Mouse (Mus musculus): ENCODE data around the gene Zbtb7a.

Gene Zbtb7a

DNA sequence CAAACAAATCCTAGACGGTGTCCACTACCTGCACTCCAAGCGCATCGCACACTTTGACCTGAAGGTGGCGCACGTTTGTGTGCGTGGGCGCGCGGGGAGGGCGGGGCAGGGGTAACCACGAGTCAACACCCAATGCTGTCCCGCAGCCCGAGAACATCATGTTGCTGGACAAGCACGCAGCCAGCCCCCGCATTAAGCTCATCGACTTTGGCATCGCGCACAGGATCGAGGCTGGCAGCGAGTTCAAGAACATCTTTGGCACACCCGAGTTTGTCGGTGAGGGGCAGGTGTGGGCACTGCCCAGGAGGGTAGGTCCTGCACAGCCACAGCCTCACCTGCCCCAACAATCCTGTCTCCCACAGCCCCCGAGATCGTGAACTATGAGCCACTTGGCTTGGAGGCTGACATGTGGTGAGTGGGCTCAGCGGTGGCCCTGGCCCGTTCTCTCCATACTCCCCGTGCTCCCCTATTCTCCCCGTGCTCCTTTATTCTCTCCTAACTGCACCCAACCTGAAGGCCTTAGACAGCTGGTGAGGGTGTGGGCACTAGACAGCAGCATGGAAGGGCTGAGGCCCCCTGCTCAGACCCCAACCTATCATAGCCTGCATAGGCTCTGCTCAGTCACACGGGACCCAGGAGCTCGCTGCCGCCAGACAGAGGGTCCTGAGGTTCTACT lies 55.4 kb downstream of the Zbtb7a start:
- no peak for DNase-seq (ENCODE audit: low read depth, low spot score)

DNA sequence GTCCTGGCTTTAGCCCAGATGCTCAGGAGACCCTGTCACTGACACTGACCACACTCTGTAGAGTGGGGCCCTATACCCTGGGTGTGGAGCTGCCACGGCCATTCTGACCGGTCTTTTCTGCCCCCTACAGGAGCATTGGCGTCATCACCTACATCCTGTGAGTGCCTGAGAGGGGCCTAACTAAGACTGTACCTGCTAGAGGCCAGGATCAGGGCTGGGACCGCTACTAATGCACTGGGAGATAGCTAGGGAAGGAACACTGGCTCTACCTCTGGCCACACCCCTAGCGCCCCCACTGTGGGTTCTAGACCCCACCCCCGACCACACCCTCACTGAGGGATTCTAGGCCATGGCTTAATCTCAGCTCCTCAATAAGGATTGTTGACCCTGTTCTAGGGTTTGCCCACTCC lies 55.9 kb downstream of the Zbtb7a start:
- DNase-seq (ENCODE audit: low read depth, low spot score): no peak

DNA sequence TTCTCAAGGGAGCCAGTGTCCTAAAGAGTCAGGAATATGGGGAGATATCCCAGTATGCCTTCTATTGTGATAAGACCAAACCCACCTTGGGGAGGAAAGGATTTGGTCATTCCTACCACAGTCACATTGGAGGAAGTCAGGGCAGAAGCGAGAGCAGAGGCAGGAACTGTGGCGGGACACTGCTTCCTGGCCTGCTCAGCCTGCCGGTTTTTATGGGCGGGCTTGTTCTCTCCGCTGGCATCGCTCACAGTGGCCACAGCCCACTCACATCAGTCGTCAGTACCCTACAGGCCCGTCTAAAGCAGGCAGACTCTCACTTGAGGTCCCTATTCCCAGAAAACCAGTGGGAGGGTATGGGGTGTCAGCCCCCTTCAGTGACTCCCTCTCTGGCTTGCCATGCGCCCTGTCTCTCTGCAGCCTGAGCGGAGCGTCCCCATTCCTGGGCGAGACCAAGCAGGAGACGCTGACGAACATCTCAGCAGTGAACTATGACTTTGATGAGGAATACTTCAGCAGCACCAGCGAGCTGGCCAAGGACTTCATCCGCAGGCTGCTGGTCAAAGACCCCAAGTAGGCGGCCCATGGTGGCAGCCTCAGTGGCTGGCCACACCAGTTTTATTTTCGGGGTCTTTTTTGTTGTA lies 56.4 kb downstream of the Zbtb7a start:
- DNase-seq (ENCODE audit: low read depth, low spot score): no peak

DNA sequence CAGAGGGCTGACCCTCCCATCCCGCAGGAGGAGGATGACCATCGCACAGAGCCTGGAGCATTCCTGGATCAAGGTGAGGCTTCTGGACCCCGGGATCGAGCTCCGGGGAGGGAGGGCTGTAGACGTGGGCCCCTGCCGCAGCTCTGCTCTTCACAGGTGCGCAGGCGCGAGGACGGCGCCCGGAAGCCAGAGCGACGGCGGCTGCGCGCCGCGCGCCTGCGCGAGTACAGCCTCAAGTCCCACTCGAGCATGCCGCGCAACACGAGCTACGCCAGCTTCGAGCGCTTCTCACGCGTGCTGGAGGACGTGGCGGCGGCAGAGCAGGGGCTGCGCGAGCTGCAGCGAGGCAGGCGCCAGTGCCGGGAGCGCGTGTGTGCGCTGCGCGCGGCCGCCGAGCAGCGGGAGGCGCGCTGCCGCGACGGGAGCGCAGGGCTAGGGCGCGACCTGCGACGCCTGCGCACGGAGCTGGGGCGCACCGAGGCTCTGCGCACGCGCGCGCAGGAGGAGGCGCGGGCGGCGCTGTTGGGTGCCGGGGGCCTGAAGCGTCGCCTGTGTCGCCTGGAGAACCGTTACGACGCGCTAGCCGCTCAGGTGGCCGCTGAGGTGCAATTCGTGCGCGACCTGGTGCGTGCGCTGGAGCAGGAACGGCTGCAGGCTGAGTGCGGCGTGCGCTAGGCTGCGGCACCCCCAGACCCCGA lies 57.4 kb downstream of the Zbtb7a start:
- DNase-seq (ENCODE audit: low read depth, low spot score): no peak

DNA sequence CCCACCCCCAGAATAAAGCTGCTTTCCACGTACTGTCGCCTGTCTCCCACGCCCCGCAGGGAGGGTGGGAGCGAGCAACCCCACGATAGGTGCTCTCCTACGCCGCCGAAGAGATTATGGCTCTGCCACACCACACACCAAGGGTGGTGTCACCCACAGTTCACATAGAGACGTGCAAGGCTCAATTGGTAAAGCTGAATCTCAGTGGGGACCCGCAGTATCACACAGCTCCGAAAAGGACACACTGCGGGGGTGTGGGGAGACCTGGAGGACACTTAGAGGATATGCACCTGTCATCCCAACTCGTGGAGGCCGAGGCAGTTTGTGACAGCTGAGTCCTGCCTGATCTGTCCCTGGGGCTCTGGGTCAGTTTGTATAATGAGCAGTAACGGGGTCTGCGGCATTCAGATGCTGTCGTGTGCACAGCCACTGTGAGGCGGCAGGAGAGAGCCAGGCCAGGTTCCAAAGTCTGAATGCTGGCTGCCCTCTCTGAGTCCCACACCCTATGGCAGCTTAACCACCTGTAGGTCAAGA lies 58.0 kb downstream of the Zbtb7a start:
- no peak for DNase-seq (ENCODE audit: low read depth, low spot score)

DNA sequence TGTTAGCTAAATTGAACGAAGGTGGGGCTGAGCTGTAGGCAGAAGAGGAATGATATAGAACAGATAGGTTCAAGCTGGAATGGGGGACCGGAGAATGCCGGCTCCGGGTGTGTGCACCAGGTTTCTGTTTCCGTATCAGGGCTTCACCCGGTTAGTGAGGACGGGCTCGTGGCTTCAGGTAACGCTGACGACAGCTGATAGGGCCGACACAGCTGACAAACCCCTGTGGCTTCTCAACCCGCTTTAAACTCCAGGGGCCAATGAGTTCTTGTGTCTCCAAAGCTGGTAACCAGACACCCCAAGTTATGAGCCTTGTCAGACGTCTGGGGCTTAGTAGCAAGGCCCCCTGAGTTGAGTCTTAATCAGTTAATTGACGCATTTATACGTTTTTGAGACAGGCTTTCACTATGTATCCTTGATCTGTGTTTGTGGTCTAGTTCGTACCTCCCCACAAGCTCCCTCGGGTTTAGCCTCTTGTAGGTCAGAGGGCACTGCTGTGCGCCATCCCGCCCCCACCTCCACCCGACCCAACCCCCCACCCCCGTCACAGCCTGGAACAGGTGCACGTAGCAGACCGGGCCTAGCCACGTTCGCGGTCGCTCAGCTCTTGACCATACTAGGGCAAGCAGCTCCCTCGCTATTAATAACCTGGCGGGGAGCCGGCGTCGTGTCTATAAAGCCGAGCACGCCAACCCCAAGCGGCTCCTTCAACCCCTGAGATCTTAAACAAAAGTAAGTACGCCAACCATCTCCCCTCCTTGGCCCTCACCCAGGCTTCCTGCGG lies 59.2 kb downstream of the Zbtb7a start:
- no peak for DNase-seq (ENCODE audit: low read depth, low spot score)

DNA sequence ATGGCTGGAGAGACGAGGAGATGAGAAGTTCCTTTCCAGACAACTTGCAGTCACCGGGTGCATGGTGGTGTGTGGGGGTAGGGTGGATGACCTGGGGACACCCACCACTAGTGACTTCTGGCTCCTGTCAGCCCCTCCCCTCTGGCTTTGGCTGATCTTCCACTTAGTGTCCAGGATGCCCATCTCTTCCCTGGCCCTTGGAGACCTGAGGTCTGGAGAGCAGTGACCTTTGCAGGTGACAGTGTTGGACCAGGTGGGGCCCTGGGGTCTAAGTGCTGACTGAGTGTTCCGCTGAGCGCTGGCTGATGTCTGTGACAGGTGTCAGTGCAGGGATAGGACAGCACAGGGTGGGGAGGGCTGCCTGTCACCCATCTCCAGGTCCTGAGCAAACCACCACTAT lies 60.3 kb downstream of the Zbtb7a start:
- no peak for DNase-seq (ENCODE audit: low read depth, low spot score)

DNA sequence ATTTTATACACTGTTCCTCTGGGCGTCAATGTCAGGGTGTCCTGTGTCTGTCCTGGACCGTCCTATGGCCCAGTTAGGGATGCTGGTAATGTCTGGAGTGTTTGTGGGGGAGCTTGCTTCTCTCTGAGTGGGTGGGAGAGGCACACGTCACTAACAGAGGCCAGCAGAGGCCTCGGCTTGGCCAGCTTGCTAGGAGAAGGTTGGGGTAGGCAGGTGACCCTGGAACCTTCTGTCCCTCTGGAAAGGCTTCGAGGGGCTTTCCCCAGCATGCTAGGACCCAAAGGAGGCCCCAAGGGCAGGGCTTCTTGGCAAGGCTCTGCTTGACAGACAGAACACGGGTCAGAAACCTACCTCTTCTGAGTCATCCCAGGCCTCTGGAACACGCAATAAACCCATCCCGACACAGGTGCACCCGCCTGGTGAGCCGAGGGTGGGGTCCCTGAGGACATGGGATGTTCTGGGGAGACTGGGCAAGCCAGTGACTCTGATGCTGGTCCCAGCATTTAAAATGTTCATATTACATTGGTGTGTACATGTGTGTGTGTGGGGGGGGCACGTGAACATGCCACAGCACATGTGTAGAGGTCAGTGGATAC lies 61.5 kb downstream of the Zbtb7a start:
- no peak for DNase-seq (ENCODE audit: low read depth, low spot score)

DNA sequence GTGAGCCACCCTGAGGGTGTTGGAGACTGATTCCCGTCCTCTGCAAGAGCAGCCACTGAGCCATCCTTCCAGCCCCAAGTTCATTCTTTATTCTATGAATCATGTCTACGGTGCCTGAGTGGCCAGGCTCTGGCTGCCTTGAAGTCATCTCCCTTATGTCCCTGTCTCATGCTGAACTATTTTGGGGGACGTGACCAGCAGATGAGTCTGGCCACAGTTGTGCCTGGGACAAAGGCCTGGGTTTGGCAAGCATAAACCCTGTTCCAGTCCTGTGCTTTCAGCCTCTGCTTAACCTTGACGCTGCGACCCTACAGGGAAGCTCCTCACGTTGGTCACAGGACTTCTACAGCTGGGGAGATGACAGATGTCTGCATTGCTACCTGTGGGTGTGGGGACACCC lies 62.3 kb downstream of the Zbtb7a start:
- no peak for DNase-seq (ENCODE audit: low read depth, low spot score)

DNA sequence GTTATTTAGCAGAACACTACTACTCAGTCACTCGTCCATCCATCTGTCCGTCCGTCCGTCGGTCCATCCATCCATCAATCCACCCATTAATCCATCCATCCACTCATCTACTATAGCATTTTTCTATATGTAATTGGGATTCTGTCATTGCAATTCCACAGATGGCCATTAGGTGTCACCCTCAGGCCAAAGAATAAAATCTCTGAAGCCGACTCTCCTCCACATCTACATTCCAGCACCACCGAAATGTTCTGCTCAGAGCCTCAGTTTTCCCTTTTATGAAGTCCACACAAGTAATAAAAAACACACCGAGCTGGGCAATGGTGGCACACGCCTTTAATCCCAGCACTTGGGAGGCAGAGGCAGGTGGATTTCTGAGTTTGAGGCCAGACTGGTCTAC lies 63.2 kb downstream of the Zbtb7a start:
- DNase-seq (ENCODE audit: low read depth, low spot score): no peak

DNA sequence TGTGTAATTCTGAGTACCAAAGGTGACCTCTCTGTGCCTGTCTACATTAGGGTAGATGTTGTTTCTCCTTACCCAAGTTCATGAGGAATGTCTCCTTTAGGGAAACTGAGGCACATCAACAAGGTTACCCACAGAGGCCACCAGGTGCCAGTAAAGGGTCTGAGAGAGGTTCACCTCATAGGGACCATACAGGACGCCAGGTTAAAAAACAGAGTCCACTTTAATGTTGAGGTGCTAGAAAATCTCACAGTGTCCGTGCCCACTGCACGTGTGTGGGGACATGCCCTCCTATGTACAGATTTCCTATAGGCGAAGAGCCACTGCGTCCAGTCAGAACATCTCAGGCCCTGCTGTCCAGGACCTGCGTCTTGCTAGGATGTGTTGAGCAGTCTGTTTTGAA lies 64.0 kb downstream of the Zbtb7a start:
- DNase-seq (ENCODE audit: low read depth, low spot score): no peak

DNA sequence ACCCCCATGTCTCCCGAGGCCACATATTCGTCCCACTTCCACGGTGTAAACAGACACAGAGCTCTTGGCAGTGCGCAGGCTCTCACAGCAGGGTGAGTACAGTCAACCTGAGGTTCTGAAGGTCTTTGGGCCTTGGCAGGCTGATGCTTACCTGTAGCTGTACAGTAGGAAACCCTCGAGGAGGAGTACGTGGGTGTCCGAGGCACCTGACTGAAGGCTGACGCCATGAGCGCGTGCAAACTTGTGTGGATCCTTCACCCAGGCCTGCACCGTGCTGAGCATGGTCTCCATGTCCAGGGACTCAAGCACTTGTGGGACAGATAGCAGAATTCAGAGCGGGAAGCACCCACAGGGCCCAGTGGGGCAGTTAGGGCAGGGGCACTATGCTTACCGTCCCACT lies 65.1 kb downstream of the Zbtb7a start:
- DNase-seq (ENCODE audit: low read depth, low spot score): no peak

DNA sequence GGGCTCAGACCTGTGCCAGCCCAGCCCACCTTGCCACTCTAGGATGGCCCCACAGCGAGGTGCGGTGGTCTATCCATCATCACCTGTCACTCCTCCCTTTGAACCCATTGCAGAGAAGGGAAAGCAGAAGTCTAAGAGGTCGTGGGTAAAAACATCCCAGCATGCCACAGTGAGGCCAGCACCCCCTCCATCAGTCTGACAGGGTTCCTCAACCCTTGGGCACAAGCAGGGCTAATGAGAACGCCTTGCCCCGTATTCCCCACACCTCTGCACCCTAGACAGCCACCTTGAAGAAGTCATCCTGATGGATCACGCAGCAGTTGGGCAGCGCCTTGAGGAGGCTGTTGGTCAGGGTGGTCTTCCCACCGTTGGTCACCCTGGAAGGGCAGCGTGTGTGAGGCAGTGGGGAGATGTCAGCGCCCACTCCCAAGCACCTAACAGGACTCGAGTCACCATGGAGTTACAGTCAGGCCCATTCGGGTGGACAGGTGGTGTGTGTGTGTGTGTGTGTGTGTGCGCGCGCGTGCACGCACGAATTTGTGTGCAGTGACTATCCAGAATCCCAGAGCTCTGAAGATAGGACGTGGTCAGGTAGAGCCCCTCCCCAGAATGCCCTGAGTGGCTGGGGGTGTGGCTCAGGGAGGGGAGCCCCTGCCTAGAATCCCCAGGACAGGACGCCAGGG lies 65.7 kb downstream of the Zbtb7a start:
- DNase-seq (ENCODE audit: low read depth, low spot score): no peak

DNA sequence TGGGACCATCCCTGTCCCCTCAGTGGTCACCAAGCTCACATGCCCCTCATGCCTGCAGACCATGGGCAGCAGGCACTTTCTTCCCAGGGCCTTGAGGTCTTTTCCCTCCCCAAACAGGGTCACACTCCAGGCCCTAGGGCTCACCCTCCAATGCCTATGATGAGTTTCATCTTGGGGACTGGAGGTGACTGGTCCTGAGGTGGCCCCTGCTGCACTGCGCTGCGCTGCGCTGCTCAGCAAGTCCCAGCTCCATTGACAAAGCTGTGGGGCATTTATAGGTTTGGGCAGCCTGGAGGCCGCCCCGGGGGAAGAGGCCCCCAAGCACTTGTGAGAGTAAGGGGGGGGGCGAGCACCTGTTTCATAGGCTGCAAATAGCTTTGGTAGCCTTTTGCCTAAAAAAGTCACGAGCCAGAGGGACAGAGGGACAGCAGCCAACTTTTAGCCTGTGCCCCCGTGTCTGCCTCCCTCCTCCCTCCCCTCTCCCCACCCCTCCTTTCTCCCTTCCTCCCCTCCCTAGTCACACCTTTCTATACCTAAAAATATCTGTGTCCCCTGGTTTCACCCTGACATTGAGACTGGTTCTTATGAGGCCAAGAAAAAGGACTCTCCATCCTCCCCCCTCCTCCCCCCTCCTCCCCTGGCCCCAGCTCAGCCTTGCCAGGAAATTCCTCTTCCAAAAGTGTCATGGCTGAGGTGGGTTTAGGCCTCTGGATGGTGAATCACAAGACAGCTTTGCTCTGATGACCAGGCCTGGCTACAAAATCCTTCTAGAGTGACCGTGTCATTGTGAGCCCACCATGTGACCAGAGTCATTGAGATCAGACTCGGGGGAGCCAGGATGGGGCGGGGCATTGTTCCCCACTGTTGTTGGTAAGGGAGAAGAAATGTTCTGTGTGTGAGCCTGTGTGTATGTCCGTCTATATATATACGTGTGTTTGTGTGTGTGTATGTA lies 67.1 kb downstream of the Zbtb7a start, which contains the start of gene Nmrk2:
TSS of gene Nmrk2 (minus strand) at position 245 of the 952 bp plus-strand sequence.
- DNase-seq (ENCODE audit: low read depth, low spot score): no peak
